Mouse (Mus musculus) mouse trophoblast stem cell (cell line): ENCODE data around the gene Pgr.

Source experiments
- in situ Hi-C, 2 experiments: fragments of 300-500 bp; cut with MseI, MboI; formaldehyde crosslinking; loops; 2 replicates in 1 of 2; 3 replicates in 1 of 2; pipeline ENCODE4 v1.15.1; 2025

Gene Pgr

GRCm38 (mm10) chr9:8899616-8900202 is at the start of gene Pgr:
Pgr (plus strand) TSS chr9:8899833.
- in situ Hi-C loops, result no loop called here

- in situ Hi-C loops, result no loop called here
Observed at GRCm38 (mm10) chr9:8857455-8857854, 42.2 kb upstream of the Pgr start.

- in situ Hi-C loops, result no loop called here
Observed at GRCm38 (mm10) chr9:8868511-8868910, 31.1 kb upstream of the Pgr start.

GRCm38 (mm10) chr9:8895205-8895604 is 4.4 kb upstream of the Pgr start:
- in situ Hi-C loops, result no loop called here

GRCm38 (mm10) chr9:8900203-8901012 is 775 bp downstream of the Pgr start:
- in situ Hi-C loops, result no loop called here

- in situ Hi-C loops, result no loop called here
Observed at GRCm38 (mm10) chr9:8901013-8901646, 1.5 kb downstream of the Pgr start.

- in situ Hi-C loops, result no loop called here
Observed at GRCm38 (mm10) chr9:8901647-8902131, 2.1 kb downstream of the Pgr start.

- in situ Hi-C loops, result no loop called here
Observed at GRCm38 (mm10) chr9:8902277-8902676, 2.6 kb downstream of the Pgr start.

- in situ Hi-C loops, result no loop called here
Observed at GRCm38 (mm10) chr9:8927561-8927960, 27.9 kb downstream of the Pgr start.

GRCm38 (mm10) chr9:8937753-8938152 is 38.1 kb downstream of the Pgr start:
- in situ Hi-C loops, result no loop called here

GRCm38 (mm10) chr9:8953306-8953705 is 53.7 kb downstream of the Pgr start:
- in situ Hi-C loops, result loop anchor here in 1 of 2 experiments (25.0 kb wide), 1 partner anchor 716 kb away; no protein-coding TSS in a partner anchor

GRCm38 (mm10) chr9:8964512-8965133 is 65.0 kb downstream of the Pgr start:
- in situ Hi-C loops, result loop anchor here (5.0 to 25.0 kb wide), 3 partner anchors 267 to 727 kb away; no protein-coding TSS in a partner anchor

GRCm38 (mm10) chr9:8970240-8970639 is 70.6 kb downstream of the Pgr start:
- in situ Hi-C loops, result loop anchor here in 1 of 2 experiments (25.0 kb wide), 1 partner anchor 733 kb away; no protein-coding TSS in a partner anchor

- in situ Hi-C loops, result loop anchor here in 1 of 2 experiments (25.0 kb wide), 1 partner anchor 734 kb away; no protein-coding TSS in a partner anchor
Observed at GRCm38 (mm10) chr9:8971491-8971890, 71.9 kb downstream of the Pgr start, which contains the start of gene Gm16485. Gm16485 (plus strand) TSS chr9:8971791.

GRCm38 (mm10) chr9:8977775-8978174 is 78.1 kb downstream of the Pgr start:
- in situ Hi-C loops, result no loop called here

- in situ Hi-C loops, result no loop called here
Observed at GRCm38 (mm10) chr9:8982315-8982714, 82.7 kb downstream of the Pgr start.

- in situ Hi-C loops, result no loop called here
Observed at GRCm38 (mm10) chr9:8996494-8996893, 96.9 kb downstream of the Pgr start.

GRCm38 (mm10) chr9:9001170-9001569 is 101.5 kb downstream of the Pgr start:
- in situ Hi-C loops, result no loop called here

GRCm38 (mm10) chr9:9015108-9015507 is 115.5 kb downstream of the Pgr start:
- in situ Hi-C loops, result no loop called here
